Mouse (Mus musculus): ENCODE results near the gene Ube2q2. TPM values are rescaled to one million over a fixed set of nuclear protein-coding genes. Genes with fewer than 3 reads are reported as not detected.
"Not testable (repeated sequence)": the region's sequence is repeated elsewhere in the genome, so short reads cannot be mapped to it uniquely, and the experiment has no call there.

Gene Ube2q2
- polyA plus RNA-seq (2021) = 33.9 TPM

DNA sequence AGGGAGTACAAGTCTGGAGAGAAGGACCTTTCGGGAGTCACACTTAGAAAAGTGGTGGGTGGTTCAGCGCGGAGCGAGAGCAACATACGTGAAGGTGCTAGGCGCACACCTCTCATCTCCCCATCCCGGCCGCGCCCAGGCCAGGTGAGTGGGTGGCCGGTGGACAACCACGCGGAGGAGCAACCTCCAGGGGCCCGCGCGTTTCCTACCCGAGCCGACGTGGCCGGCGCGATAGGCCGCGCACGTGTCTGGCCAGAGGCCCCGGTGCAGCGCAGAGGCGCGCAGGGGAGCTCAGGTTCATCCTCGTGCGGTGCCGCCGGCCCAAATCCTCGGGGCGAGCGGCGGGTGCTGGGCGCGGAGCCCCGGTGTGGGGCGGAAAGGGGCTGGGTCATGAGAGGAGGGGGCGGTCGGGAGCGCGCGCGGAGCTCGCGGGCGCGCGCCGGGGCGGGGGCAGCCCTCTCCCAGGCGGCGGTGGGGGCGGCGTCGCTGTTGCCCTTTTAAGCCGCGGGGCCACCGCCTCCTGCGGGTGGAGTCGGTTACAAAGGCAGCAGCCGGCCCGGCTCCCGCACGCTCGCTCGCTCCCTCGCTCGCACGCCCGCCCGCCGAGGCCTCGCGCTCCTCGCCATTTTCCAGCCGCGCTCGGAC, at the start of gene Ube2q2:
TSS of gene Ube2q2 (plus strand) at position 1 of the 645 bp plus-strand sequence.
- no peak for DNase-seq (ENCODE audit: low read depth, low spot score)
- ATAC-seq = peak; percentile 66
- CTCF ChIA-PET = no interaction called here
- H3K27me3 ChIP-seq = no peaks in the 10 kb centered on the region
- in situ Hi-C loops (cut with MboI; ENCODE audit: low pct_unique_long_range_greater_than_20kb) = no loop called here
- POLR2A ChIA-PET = no interaction called here
- TF ChIP-seq CTCF (IDR thresholded peaks at IDR 0.05) = no peak

DNA sequence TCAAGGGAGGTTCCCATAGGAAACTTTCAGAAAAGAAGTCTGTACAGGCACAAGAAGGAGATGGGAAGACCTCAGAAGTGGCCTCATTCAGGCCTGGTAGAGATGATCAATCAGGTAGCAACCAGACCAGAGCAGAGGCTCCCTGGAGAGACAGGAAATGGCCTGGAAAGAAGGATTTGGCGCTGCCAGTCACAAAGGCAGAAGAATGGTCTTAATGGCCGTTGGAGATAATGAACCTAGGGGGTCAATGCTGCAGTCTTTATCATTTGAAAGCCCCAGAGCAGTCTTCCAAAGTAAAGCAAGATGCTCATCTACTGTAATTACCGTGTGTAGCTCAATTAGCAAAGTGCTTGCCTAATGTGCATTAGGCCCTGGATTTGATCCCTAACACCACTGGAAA, 47.5 kb upstream of the Ube2q2 start:
- CTCF ChIA-PET = interaction anchor here (1.3 to 1.6 kb wide), 3 partner anchors 10 to 54 kb away, joined by 3 read pairs; no protein-coding TSS in a partner anchor
- TF ChIP-seq CTCF (IDR thresholded peaks at IDR 0.05) = no peak
- no peaks in the 10 kb centered on the region for H3K27me3 ChIP-seq
- no peak for DNase-seq (ENCODE audit: low read depth, low spot score)
- ATAC-seq = no peak
- POLR2A ChIA-PET = interaction anchor here (1.5 kb wide), 1 partner anchor 43 kb away, joined by 3 read pairs; no protein-coding TSS in a partner anchor
- in situ Hi-C loops (cut with MboI; ENCODE audit: low pct_unique_long_range_greater_than_20kb) = loop anchor here (25.0 kb wide), 1 partner anchor 364 kb away; the partner anchor contains the start of gene Wdr61

DNA sequence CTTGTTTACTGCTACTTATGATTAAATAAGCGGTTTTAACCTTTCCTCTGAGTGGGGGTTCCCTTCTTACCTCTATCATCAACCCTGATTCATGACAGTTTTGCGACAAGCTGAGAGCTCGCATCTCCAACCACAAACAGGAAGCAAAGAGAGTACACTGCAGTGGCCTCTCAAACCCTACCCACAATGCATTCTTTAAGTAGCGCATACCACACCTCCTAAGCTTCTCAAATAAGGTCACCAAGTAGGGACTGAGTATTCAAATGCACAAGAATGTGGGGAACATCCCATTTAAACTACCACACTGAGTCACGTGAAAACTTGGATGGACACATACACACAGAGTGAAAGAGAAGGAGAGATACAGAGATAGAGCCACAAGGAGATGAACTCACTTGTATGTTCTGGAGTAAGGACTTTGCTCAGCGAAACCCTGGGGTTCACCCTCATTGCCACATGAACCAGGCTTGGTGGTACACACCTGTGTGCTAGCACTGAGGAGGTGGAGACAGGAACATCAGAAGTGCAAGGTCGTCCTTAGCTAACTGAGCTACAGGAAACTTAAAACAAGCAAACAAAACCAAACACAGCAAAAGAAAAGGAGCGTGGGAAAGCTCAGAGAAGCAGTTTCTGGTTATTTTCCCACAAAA, 46.3 kb upstream of the Ube2q2 start:
- TF ChIP-seq CTCF (IDR thresholded peaks at IDR 0.05) = no peak
- ATAC-seq (no peak), DNase-seq (ENCODE audit: low read depth, low spot score) (no peak)
- ChIA-PET CTCF (interaction anchor here (1.3 to 1.8 kb wide), 3 partner anchors 11 to 55 kb away, joined by 3 to 4 read pairs (median 3); no protein-coding TSS in a partner anchor), POLR2A (no interaction called here)
- no peaks in the 10 kb centered on the region for H3K27me3 ChIP-seq
- in situ Hi-C loops (cut with MboI; ENCODE audit: low pct_unique_long_range_greater_than_20kb) = loop anchor here (25.0 kb wide), 1 partner anchor 365 kb away; the partner anchor contains the start of gene Wdr61

DNA sequence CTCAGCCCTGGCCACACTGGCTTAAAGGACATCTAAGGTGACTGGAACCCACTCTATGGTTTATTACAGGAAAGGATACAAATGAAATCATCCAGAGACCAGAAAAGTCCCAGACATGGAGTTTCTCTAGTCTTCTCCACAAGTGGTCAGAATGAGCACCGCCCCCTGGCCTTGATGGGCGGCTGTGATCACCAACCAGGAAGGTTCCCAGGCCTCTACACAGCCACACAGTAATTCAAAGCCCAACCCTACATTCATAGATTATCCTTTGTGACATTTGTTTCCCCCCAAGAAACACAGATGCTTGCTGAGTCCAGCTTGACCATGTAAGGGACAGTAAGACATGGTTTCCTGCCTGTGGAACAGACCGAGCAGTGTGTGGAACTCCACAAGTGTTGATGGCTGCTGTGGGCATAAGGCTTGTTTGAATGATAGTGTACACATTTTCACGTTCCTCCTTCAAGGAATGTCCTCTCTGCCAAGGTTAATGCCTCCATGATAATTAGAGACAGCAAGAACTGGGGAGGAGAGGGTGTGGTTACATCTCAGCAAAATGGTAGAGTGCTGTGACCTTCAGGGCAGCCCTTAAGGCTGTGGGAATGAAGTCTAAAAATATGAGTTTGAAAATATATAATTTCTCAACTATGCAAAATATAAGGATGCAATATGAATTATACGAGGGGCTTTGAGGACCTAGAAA, 45.6 kb upstream of the Ube2q2 start:
- TF ChIP-seq CTCF (IDR thresholded peaks at IDR 0.05) = no peak
- H3K27me3 ChIP-seq = no peaks in the 10 kb centered on the region
- CTCF ChIA-PET = interaction anchor here (1.1 to 2.4 kb wide), 7 partner anchors 10 to 72 kb away, joined by 3 to 12 read pairs (median 4); partner anchors contain the start of gene Chrnb4
- no peak for ATAC-seq
- in situ Hi-C loops (cut with MboI; ENCODE audit: low pct_unique_long_range_greater_than_20kb) = loop anchor here (25.0 kb wide), 1 partner anchor 366 kb away; the partner anchor contains the start of gene Wdr61
- no peak for DNase-seq (ENCODE audit: low read depth, low spot score)
- POLR2A ChIA-PET = no interaction called here

DNA sequence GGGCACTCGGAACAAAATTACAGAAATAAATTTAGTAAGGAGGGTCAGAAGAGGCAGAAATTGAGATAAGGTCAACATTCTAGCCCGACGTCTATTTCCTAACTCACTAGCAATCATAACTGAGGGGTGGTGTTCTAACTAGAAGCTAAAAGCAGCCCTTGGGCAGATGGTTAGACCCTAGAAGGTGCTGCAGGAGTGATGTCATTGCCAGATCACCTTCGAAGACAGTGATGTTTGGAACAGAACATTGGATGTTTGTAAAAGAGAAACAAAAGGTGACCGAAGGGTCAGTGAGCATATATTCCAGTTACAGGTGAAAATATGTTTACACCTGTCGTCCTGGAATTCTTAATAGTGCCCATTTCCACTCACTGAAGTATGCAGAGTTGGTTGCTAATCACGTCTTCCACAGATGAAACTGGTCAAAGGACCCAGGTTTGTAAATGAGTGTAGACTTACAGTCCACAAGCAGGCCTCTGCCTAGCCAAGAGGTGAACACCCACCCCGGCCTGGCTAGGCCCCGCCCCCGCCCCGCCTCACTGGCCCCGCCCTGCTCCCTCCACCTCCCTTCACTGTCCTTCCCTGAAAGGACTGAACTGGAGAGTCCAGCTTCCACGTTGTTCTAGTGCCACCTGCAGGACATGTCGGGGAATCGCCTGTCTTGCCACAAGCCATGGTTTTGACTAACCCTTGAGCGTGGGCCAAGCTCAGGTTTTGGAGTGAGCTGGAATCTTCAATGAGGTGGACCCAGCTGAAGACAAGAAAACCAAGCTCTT, 38.4 kb upstream of the Ube2q2 start:
- ChIA-PET POLR2A (interaction anchor here (0.9 kb wide), 1 partner anchor 62 kb away, joined by 3 read pairs; no protein-coding TSS in a partner anchor), CTCF (interaction anchor here (0.6 to 5.1 kb wide), 9 partner anchors 11 to 273 kb away, joined by 3 to 54 read pairs (median 4); partner anchors contain the start of gene Chrnb4)
- H3K27me3 ChIP-seq = no peaks in the 10 kb centered on the region
- in situ Hi-C loops (cut with MboI; ENCODE audit: low pct_unique_long_range_greater_than_20kb) = loop anchor here (5.0 to 25.0 kb wide), 4 partner anchors 63 to 373 kb away; partner anchors contain the start of genes Chrnb4 and Wdr61
- peak; percentile 91 for TF ChIP-seq CTCF (IDR thresholded peaks at IDR 0.05)
- DNase-seq (ENCODE audit: low read depth, low spot score) (peak; percentile 46), ATAC-seq (peak; percentile 75)

DNA sequence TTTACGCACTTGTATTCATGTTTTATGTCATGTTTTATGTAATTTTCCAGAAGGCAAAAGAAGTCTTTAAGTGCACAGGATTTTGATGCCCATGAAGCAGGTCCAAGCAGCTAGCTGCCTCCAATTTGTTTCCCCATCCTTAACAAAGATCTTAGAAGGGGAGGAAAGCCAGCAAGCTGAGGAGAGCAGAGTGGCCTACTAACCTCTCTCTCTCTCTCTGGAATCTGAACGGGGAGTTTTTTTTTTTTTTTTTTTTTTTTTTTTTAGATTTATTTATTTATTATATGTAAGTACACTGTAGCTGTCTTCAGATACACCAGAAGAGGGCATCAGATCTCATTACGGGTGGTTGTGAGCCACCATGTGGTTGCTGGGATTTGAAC, 37.8 kb upstream of the Ube2q2 start:
- in situ Hi-C loops (cut with MboI; ENCODE audit: low pct_unique_long_range_greater_than_20kb) = loop anchor here (5.0 to 25.0 kb wide), 4 partner anchors 64 to 374 kb away; partner anchors contain the start of genes Chrnb4 and Wdr61
- not testable (repeated sequence) for DNase-seq (ENCODE audit: low read depth, low spot score)

DNA sequence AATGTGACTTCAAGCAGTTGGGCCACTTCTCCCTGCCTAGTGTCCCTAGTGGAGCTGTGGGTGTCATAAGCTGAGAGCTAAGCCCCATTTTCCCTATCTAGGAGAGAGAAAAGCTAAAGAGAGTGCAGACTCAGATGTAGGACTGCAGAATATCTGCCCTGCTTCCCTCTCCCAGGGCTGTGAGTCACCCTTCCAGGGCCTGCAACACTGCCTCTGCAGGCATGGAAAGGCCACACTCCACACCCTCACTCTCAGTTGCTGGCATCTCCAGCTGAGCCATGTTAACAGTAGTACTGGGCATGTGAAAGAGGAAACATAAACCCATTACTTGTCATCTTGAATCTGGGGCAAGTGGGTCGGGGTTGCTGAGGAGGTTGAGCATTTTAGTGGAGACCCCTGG, 33.9 kb upstream of the Ube2q2 start:
- in situ Hi-C loops (cut with MboI; ENCODE audit: low pct_unique_long_range_greater_than_20kb) = loop anchor here (5.0 to 25.0 kb wide), 4 partner anchors 67 to 377 kb away; partner anchors contain the start of genes Chrnb4 and Wdr61
- DNase-seq (ENCODE audit: low read depth, low spot score) (no peak), ATAC-seq (peak; percentile 85)
- peak; percentile 31 for TF ChIP-seq CTCF (IDR thresholded peaks at IDR 0.05)
- ChIA-PET POLR2A (no interaction called here), CTCF (interaction anchor here (0.8 to 3.3 kb wide), 4 partner anchors 68 to 91 kb away, joined by 3 to 19 read pairs (median 4); no protein-coding TSS in a partner anchor)
- H3K27me3 ChIP-seq = no peaks in the 10 kb centered on the region

More for the DNA sequence above, 37.8 kb upstream of the Ube2q2 start:
- not testable (repeated sequence) for ATAC-seq, H3K27me3 ChIP-seq
- CTCF ChIA-PET = interaction anchor here (0.6 to 5.1 kb wide), 9 partner anchors 12 to 274 kb away, joined by 3 to 54 read pairs (median 4); partner anchors contain the start of gene Chrnb4
- POLR2A ChIA-PET = interaction anchor here (0.9 kb wide), 1 partner anchor 63 kb away, joined by 3 read pairs; no protein-coding TSS in a partner anchor

DNA sequence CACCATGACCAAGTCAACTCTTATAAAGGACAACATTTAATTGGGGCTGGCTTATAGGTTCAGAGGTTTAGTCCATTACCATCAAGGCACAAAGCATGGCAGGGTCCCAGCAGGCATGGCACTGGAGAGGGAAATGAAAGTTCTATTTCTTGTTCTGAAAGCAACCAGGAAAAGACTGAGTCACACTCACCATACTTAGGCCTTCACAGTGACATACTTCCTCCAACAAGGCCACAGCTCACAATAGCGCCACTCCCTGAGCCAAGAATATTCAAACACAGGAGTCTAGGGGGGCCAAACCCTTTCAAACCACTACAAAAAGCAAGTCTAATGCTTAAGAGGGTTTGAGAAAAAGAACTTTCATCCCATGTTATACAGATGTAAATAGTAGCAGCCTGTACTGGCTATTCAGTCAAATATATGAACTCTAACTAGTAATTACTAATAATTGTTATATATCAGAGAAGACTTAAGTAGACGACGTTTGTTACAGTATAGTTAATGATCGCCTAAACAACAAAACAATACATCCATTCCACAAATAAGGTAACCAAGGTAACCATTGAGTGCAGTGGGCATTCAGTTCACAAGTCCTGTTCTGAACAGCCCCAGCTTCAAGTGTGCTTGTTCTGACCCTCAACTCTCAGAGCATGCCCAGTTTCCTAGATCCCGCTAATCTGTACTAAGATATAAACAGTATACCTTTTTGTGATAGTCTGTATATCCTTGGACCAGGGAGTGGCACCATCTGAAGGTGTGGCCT, 31.2 kb upstream of the Ube2q2 start:
- DNase-seq (ENCODE audit: low read depth, low spot score) = no peak
- ATAC-seq = no peak
- ChIA-PET POLR2A (no interaction called here), CTCF (no interaction called here)
- TF ChIP-seq CTCF (IDR thresholded peaks at IDR 0.05) = no peak
- no peaks in the 10 kb centered on the region for H3K27me3 ChIP-seq
- in situ Hi-C loops (cut with MboI; ENCODE audit: low pct_unique_long_range_greater_than_20kb) = loop anchor here (25.0 kb wide), 1 partner anchor 380 kb away; the partner anchor contains the start of gene Wdr61

DNA sequence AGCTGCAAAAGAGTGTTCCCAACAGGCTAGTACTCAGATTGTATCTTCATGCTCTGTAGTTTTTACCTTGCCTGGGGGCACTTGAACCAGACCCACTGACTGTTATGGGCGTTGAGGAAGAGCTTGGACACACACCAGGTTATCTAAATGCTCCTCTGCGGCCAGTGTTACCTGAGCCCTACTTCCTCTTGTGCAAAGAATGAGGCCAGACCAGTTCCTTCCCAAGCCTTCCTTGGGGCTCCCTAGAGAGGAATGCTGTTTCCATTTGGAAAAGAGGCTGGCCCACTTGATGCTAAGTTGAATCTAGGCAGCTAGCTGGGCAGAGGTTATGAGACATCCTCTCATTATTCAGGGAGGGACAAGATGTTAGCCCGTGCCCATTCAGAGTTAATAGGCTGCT, 26.1 kb upstream of the Ube2q2 start:
- CTCF ChIA-PET = interaction anchor here (0.7 to 1.2 kb wide), 2 partner anchors 25 to 68 kb away, joined by 3 read pairs; no protein-coding TSS in a partner anchor
- H3K27me3 ChIP-seq = no peaks in the 10 kb centered on the region
- no peak for DNase-seq (ENCODE audit: low read depth, low spot score)
- no peak for ATAC-seq
- no peak for TF ChIP-seq CTCF (IDR thresholded peaks at IDR 0.05)
- in situ Hi-C loops (cut with MboI; ENCODE audit: low pct_unique_long_range_greater_than_20kb) = loop anchor here (25.0 kb wide), 1 partner anchor 385 kb away; the partner anchor contains the start of gene Wdr61
- POLR2A ChIA-PET = no interaction called here
